Mouse (Mus musculus): ENCODE results near the gene BC005537. TPM values are rescaled to one million over a fixed set of nuclear protein-coding genes. Genes with fewer than 3 reads are reported as not detected.

The BC005537 gene
- total RNA-seq, 2 experiments from 2014 or later: 120 to 132 TPM

DNA sequence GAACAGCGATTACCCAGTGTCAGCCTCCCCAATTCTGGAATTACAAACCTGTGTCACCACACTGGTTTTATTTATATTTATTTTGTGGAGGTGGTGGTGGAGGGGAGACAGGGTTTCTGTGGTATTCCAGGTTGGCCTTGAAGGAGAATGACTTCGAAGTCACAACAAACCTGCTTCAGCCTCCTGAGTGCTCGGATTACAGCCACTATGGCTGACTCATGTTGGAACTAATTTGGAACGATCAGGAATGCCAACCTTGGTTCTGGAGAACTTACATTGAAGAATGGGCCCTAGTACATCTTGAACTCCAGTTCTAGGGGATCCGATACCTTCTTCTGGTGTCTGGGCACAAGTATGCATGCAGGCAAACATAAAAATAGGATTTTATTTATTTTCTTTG, 2.1 kb upstream of the BC005537 start:
- no peak for DNase-seq (ENCODE audit: low spot score)
- intact Hi-C loops (cut with DNase I): no loop called here

DNA sequence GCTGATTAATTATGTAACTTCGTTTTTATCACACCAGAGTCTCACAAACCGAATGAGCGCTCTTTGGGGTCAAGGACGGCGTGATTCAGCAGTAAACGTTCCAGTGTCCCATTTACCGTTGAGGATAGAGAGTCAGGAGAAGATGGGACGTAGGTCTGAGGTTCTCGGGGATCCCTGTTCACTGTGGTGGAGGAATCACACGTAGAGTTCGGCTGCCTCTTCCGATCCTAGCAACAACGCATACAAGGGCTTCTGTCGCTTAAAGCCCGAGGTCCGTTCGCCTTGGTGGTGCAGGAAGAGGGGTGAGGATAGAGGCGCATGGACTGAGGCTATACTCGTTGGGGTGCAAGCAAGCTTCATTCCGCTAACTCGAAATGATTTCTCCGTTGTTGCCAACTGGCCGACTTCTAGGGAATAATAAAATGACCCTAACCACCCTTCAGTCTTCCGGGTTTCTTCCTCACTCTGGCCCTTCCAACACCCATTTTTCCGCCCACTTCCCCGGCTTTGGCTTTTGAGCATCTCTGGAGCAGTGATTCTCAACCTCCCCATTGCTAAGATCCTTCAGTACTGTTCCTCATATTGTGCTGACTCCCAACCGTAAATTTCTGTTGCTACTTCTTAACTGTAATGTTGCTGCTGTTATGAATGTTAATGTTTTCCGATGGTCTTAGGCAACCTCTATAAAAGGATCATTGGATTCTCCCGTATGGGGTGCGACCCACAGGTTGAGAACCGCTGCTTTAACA, 1.4 kb upstream of the BC005537 start:
- intact Hi-C loops (cut with DNase I): no loop called here
- DNase-seq (ENCODE audit: low spot score): no peak

DNA sequence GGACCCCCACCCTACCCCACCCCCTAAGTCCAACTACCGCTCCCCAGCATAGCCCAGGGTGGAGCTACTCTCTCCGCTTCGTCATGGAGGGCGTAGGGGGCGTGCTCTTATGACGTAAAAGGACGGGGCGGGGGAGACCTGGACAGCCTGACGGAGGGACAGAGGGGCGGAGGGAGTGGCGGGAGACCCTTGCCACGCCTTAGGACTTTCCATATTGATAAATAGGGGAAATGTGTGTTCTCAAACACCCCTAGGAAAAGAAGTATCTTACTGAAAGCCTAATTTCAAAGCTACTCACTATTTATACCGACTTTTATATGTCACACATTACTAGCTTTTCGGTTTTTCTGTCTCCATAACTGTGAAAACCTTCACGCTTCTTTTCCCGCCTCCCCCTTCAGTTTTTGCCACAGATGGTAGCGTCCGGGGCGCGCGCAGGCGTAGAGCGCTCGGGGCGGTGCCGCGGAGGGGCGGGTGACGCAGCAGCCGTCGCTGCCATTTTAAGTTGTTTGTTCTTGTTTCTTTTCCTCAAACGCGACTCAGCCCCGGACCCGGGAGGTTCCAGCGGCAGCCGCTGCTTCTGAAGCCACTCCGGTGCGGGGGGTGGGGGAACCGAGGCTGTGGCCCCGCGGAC, 666 bp upstream of the BC005537 start:
- DNase-seq (ENCODE audit: low spot score): peak; percentile 95
- intact Hi-C loops (cut with DNase I): no loop called here

DNA sequence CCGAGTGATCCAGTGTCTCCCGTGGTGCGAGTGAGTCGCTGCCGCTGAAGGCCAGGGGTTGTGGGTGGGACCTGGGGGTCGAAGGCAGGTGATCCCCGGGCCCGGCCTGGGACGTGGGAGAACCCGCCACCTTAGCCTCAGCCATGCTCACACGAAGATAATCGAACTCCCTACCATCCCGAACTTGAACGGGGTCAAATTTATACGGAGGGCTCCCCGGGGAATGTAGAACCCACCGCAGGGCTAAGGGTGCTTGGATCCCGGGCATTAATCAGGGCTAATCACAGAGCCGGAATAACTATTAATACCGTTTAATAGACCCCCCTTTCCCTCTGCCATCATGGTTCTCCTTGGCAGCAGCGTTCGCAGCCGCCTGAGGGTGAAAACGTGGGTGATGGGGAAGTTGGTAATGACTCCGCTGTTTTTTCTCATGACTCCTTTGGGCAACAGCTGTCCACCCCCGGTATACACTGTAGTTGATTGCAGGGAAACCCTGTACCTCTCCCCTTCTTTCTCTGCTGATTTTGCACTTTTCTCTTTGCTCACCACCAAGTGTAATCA, 754 bp downstream of the BC005537 start:
- intact Hi-C loops (cut with DNase I): loop anchor here (2.0 kb wide), 1 partner anchor 29 kb away; the partner anchor contains the start of genes Acot13 and Tdp2
- DNase-seq (ENCODE audit: low spot score): no peak

DNA sequence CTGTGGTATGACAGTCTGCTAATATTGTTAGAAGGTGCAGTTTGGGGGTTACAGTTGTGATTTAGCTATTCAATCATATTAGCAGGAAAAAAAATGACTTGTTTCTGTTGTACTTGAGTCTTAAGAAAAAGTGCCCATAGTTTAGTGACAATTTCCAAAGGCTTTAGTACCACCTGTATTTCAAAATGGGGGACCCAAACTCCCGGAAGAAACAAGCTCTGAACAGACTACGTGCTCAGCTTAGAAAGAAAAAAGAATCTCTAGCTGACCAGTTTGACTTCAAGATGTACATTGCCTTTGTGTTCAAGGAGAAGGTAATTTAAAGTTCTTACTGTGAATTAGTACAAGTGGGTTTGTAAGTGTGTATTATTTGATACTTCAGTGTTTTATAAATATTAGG, 1.7 kb downstream of the BC005537 start:
- intact Hi-C loops (cut with DNase I): loop anchor here (2.0 kb wide), 1 partner anchor 28 kb away; the partner anchor contains the start of genes Acot13 and Tdp2

DNA sequence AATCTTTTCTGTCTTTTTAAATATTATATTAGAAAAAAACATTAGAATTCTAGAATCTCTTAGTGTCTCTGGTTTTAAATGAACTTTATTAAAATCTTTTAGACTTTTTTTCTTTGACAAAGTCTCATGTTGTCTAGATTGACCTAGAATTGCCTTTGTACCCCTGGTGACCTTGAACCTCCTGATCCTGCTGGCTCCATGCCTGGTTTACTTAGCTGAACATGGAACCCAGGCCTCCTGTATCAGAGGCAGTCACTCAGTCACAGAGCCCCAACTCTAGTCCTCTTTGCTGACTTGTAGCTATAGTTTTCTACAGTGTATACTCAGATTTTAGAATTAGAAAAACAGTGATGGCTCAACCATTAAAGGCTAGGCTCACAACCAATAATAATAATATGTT, 4.6 kb downstream of the BC005537 start:
- intact Hi-C loops (cut with DNase I): no loop called here
- no peak for DNase-seq (ENCODE audit: low spot score)

More for the DNA sequence above, 1.7 kb downstream of the BC005537 start:
- no peak for DNase-seq (ENCODE audit: low spot score)

DNA sequence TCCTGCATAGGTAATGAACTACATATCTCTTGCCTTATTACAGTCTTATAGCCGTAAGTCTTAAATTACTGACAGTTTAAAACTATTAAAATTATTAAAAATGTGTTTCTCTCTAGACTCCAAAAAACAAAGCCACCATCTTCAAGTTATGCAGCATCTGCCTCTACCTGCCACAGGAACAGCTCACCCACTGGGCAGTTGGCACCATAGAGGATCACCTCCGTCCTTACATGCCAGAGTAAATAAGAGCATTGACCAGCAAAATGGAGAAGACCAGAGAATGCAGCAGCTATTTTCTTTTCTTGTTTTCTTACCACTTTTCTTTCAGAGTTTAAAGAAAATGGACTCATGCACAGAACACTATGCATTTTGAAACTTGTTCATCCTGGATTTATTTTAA, 11.1 kb downstream of the BC005537 start:
- intact Hi-C loops (cut with DNase I): no loop called here
- no peak for DNase-seq (ENCODE audit: low spot score)

DNA sequence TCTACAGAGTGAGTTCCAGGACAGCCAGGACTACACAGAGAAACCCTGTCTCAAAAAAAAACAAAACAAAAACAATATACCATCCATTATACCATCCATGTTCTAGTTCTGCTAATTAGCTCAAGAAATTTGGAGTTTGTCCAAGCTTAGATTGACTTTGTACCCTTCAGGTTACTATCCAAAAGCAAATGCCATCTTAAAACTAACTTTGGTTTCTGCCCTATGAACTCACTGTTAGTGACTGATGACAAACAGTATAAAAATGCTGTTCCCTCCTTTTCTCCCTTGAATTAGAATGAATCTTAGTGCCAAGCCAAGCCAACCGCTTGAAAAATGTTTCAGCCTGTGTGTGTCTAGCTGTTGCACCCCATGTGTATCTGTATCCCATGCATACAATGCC, 13.2 kb downstream of the BC005537 start:
- intact Hi-C loops (cut with DNase I): no loop called here

DNA sequence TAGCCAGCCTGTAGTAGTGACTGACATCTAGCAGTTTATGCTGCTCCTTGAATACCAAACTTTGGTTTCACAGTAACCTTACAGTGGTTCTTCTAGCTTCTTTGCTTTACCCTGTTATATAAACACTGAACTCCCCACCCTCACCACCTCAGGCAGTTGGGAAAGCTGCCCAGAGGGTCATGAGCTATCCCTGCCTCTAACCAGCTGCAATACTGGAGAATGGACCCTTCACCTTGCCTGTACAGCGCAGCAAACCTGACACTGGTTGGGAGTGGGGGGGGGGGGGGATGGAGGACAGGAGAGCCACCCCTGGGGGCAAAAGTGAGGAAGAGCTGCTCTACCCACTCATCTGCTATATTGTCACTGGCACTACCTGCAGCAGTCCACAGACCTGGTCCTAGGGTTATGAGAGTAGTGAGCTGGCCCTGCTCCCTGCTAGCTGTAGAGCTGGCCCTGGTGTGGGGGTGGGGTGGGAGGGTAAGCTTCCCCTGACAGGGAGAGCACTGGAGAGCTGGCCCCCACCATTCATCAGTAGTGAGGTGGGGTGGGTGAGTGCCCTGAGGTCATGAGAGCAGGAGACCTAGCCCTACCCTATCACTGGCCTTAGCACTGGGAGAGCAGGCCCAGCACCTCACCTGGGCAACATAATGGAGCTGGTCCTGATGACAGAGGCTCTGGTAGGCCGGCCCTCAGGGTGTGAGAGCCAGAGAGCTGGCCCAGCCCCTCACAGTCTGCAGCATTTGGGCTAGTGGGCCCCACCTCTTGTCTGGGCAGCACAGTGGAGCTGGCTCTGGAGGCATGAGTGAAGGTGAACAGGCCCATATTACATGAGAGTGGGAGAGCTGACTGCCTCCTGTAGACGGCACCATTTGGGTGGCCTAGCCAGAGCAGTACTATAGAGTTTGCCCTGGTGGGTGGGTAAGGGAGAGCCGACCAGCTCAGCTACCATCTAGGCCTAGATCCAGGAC, 15.0 kb downstream of the BC005537 start:
- intact Hi-C loops (cut with DNase I): no loop called here
- DNase-seq (ENCODE audit: low spot score): no peak

More for the DNA sequence above, 13.2 kb downstream of the BC005537 start:
- no peak for DNase-seq (ENCODE audit: low spot score)

DNA sequence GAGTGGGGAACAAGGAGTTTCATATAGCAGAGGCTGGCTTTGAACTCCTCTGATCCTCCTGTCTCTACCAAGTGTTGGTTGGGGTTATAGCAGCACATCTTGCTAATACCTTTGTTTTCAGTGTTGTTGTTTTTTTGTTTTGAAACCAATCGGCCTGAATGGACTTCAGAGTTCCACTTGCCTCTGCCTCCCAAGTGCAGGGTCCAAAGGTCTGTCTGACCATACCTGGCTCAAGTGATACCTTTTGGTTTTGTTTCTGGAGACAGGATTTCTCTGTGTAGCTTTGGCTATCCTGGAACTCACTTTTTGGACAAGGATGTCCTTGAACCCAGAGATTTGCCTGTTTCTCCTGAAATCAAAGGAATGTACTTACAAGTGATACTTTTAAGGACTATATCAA, 18.5 kb downstream of the BC005537 start:
- no peak for DNase-seq (ENCODE audit: low spot score)
- intact Hi-C loops (cut with DNase I): no loop called here

DNA sequence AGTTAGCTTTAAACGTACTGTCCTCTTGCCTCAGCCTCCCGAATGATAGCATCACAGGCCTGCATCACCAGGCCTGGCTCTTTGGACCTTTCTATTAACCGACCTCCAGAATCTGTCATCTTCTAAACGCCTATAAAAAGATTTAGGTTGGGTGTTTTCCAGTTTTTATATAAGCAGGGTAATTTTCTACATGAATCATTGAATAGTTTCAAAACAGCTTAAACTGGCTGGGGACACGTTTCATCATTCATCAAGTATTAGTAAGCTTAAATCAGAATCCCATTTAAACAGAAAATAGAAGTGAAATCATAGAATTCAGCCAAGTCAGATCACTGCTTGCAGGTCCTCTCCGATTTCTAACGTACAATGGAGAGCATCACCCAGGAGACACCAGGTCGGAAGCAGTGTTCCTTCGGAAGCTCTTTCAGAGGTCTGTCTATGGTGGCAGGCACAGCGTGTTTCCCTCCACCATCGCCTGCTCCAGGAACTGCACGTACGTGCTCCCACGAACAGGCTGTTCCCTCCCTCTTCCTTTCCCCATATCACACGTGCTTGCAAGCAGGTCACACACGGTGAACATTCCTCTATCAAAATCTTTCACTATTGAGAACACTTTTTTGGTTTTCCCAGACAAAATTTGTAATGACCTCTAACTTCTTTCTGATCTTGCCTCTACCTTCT, 21.3 kb downstream of the BC005537 start:
- intact Hi-C loops (cut with DNase I): no loop called here
- DNase-seq (ENCODE audit: low spot score): no peak

DNA sequence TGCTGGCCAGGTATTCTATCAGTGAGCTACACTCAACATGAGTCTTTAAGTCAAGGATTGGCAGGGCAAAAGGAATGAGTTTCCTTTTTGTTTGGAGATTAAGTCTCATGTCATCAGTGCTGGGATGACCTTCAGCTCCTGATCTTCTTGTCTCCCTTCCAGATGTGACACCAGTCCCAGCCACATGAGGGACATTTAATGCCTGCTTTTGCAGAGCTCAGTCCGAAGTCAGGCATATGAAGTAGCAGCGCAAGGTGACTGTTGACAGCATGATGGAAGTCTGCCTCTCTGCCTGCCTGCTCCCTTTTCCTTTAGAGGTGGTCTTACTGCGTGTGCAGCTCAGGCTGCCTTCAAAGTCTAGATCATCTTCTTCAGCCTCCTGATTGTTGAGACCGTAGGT, 23.2 kb downstream of the BC005537 start:
- DNase-seq (ENCODE audit: low spot score): no peak
- intact Hi-C loops (cut with DNase I): no loop called here

DNA sequence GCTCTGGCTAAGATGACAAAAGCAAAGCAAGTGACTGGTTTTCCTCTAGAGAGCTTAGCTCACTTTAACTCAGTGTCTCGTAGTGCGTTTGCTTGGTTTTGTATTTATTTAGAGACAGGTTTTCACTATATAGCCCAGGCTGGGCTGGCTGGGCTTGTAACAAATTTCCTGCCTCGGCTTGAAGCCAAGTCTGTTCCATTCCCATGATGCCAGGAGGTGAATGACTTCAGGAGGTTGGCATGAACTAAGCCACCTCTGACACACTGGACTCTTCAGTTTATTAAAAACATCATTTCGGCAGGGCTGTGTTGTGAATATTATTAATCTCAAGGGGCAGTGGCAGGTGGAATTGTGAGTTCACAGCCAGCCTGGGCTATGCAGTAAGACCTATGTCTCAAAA, 24.1 kb downstream of the BC005537 start:
- intact Hi-C loops (cut with DNase I): no loop called here
- no peak for DNase-seq (ENCODE audit: low spot score)

DNA sequence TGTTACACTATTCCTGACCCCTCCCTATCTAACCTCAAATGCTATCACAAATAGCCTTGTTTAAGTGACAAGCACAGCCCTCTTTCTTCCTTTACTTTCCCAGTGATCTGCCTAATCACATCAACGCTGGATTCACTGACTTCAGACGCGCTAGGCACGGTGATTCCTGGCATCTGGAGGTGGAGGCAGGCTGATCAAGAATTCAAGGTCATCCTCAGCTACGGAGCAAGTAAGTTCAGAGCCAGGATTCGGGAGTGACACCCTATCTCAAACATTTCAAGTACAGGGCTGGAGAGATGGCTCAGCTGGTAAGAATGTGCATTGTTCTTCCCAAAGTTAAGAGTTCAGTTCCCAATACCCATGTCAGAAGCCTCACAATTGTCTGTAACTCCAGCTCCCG, 24.7 kb downstream of the BC005537 start:
- intact Hi-C loops (cut with DNase I): no loop called here
- no peak for DNase-seq (ENCODE audit: low spot score)

DNA sequence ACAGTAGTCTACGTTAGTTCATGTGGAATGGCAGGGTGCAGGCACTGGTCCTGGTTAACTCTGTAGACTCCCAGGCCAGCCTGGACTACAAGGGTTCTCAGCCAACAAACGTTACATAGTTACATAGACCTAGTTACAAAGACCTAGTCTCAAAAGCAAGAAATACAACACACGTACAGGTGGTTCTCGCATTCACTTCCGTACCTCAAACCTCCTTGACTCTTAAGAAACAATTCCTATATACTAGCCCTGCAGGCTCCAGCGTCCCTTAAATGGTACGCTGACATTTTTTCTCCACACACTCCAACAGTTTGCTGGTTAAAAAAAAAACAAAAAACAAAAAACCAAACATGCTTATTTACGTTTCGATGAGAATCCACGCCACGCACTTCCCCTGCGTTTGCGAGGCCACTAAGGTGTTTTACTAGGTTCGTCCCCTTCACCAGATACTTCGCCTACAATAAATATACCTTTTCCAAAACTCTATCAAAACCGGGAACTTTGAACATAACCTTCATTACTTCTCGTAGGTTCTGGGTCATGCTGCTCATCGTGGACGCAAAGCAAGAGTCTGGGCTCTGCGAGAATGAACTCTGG, 29.4 kb downstream of the BC005537 start:
- intact Hi-C loops (cut with DNase I): loop anchor here (2.0 kb wide), 1 partner anchor 28 kb away; no protein-coding TSS in a partner anchor
- DNase-seq (ENCODE audit: low spot score): no peak

DNA sequence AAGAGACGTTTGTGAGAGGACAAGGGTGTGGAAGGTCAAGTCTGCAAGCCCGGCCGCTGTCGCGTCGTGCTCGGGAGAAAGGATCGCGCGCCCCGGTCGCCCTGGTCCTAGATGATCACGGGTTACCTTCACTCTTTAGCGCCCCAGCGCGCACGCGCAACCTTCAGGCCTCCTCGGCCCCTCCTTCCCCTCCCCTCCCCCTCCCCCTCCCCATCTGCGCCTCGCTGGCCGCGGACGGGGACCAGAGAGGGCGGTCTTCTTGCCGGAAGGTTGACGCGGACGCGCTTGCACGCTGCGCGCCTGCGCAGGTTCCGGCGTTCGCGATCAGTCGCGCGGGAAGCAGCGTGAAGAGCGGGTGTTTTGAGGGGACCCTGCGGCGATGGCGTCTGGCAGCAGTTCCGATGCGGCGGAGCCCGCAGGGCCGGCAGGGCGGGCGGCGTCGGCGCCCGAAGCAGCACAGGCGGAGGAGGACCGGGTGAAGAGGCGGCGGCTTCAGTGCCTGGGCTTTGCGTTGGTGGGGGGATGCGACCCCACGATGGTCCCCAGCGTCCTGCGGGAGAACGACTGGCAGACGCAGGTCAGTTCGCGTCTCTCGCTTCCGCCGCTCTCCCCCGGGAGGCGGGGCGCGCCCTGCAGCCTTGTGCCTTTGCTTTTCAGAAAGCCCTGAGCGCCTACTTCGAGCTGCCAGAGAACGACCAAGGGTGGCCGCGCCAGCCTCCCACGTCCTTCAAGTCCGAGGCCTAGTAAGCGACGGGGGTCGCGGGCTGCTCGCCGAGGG, 30.1 kb downstream of the BC005537 start, which contains the start of the genes Acot13 and Tdp2:
Acot13 (minus strand) TSS at position 188 of the 778 bp plus-strand sequence.
Tdp2 (plus strand) TSS at position 327 of the 778 bp plus-strand sequence.
- peak; percentile 89 for DNase-seq (ENCODE audit: low spot score)
- intact Hi-C loops (cut with DNase I): loop anchor here (2.0 kb wide), 1 partner anchor 29 kb away; no protein-coding TSS in a partner anchor

DNA sequence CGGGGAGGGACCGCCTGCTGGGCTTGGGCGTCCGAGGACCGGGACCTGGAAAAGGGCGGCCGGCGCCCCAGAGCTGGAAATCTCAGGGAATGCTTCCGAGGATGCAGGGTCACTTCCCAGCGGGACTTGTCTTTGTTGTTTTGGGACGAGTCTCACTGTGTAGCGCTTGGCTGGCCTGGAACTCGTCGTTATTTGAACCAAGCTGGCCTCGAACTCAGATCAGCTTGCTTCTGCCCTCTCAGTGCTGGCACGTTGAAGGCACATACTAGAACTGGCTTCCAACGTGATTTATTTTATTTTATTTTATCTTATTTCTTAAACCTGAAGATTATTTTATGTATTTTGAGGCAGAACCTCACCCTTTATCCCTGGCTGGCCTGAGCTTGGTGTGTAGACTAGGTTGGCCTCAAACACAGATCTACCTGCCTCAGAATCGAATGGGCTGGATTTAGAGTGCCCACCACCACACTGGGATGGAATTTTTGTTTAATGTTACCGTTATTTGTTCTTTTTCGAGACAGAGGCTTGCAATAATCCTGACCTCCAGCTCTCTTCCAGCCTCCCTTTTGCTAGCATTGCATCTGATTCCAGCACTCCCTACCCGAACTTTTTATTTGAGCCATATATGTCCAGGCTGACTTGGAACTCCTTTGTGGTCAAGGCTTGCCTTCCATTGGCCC, 30.8 kb downstream of the BC005537 start:
- intact Hi-C loops (cut with DNase I): no loop called here
- DNase-seq (ENCODE audit: low spot score): no peak

DNA sequence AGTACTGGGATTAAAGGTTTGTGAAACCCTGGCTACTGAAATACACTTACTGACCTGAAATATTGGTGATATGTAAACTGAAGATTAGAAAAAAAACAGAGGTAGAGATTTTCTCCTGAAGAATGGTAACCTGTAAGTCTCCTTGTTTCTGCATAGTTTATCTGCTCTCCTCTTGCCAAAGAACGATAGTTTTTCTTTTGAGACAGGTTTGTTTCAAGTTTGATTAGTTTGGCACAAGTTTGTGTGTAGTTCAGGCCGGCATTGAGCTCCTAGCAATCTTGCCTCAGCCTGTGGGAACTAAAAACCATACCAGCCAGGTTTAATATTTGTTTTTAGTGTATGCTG, 31.3 kb downstream of the BC005537 start:
- no peak for DNase-seq (ENCODE audit: low spot score)
- intact Hi-C loops (cut with DNase I): no loop called here

All from heart, postnatal 25 days (tissue).